Mouse (Mus musculus): ENCODE results near the gene Rnf7.
"Not testable (repeated sequence)": the region's sequence is repeated elsewhere in the genome, so short reads cannot be mapped to it uniquely, and the experiment has no call there.

Rnf7 gene

DNA sequence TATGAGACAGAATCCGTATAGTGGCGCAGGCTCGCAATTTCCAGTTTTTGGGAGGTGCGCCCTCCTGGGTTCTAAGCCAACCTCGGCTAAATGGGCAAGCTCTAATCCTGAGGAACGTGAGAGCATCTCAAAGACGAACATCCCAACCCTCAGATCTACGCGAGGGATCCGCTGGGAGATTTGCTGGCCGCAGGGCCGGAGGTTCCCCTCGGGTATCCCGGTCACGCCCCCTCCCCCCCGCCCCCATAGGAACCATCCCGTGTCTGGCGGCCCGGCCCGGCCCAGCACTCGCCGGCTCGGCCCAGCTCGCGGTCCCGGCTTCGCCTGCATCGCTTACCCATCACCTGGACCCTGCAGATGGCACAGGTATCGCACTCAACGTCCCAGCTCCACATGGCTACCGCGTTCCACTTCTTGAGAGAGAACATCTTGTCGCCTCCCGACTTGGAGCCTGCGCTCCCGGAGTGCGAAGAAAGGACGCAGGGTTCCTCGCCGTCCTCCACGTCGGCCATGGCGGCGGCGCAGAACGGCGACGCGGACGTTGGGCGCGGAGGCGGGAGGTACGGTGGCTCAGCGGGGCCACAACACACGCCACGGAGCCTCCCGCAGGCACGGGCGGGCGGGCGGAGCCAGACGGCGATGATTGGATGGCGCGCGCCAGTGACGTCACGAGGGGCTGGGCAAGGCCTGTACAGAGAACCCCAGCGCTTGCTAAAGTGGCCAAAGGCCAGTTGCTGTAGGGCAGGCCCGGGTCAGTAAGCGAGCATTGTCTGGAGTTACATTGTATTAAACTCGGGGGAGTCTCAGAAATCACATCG is at the start of gene Rnf7:
Gene Rnf7 (minus strand): TSS at position 605 of the 818 bp plus-strand sequence.
- DNase-seq (ENCODE audit: low read depth, low spot score) = peak; percentile 89

DNA sequence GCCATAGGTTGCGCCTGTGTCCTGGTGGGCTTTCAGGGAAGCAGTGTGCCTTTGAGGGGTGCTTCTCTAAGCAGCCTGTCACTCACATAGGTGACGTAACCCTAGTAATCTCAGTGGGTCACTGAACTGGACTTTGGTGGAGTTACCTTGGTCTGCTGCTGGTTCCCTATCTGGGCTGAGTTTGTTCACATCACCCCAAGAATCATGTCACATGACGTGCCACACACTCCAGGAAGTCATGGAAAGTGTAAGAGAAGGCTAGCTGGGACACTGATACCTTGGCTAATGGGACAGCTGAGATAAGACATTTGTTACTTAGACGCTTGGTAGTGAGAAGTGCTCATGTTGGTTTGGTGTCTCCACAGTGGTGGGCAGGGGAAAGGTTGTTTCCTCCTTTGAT is 47.5 kb upstream of the Rnf7 start:
- no peak for DNase-seq (ENCODE audit: low read depth, low spot score)

DNA sequence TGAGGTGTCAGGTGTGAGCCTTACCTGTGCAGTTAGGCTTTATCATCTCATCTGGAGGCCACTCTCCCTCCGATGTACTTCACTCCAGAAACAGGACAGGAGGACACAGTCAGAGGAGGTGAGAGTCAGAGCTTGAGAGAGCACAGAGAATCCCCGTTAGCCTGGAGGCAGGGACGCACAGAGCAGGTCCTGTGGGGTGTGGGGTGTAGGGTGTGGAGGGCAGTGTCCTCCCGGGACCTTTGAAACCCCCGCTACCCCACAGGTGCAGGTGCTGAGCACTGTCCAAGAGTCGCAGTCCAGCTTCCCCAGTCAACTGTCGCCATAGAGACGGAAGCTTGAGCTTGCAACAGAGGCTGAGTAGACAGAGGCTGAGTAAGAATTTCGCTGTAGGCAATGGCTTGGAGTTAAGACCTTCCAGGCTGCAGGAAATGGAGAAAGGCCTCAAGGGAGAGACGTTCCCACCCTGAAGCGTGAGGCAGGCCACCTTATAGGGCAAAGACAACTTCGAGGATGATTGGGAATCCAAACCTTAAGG is 46.6 kb upstream of the Rnf7 start, which contains the start of gene Gm28729:
Gene Gm28729 (minus strand): TSS at position 293 of the 535 bp plus-strand sequence.
- no peak for DNase-seq (ENCODE audit: low read depth, low spot score)

DNA sequence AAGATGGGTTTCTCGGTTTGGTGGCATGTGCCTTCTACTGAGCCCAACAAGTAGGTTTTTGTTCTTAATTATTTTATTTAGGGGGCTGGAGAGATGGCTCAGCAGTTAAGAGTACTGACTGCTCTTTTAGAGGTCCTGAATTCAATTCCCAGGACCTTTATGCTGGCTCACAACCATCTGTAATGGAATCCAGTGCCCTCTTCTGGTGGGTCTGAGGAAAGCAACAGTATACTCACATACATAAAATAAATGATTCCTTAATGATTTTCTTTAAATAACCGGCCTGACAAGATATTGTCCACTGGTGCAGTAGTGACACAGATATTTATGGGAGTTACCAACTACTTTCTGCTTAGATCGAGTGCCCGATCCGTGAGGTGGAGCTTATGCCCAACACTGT is 44.7 kb upstream of the Rnf7 start:
- no peak for DNase-seq (ENCODE audit: low read depth, low spot score)

DNA sequence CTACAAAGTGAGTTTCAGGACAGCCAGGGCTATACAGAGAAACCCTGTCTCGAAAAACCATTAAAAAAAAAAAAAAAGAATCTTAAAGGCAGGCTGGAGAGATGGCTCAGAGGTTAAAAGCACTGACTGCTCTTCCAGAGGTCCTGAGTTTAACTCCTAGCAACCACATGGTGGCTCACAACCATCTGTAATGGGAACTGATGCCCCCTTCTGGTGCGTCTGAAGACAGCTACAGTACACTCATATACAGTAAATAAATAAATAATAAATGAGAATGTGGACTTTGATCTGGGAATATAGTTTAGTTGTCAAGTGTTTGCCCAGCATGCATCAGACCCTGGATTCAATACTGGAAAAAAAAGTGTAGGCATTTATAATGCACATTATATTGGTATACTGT is 43.1 kb upstream of the Rnf7 start:
- DNase-seq (ENCODE audit: low read depth, low spot score) = not testable (repeated sequence)

DNA sequence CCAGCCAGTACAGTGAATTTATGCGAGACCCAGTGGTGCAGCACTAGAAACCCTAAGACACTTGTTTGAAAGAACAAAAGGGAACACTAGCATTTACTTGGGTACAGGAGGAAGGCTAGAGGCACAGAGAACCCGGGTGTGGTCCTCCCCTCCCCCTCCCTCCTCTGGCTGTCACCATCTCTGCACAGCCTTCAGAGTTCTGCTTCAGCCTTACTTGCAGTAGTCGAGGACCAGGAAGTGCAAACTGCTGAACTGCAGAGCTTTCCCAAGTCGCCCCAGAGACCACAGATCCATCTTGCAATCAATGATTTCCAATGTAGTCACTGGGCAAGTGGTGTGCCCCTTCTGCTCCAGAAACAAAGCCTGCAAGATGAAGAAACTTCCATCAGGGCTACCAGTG is 39.0 kb upstream of the Rnf7 start:
- DNase-seq (ENCODE audit: low read depth, low spot score) = no peak

DNA sequence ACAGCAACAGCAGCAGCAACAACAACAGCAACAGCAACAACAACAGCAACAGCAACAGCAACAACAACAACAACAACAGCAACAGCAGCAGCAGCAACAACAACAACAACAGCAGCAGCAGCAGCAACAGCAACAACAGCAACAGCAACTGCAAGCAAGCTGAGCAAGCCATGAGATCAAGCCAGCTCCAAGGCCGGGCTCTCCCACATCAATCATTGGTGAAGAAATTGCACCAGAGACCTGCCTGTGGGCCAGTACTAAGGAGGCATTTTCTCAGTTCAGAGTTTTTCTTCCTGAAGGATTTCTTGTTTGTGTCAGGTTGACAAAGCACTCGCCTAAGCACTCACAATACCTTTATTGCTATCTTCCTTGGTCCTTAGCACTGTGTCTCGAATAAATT is 38.3 kb upstream of the Rnf7 start:
- no peak for DNase-seq (ENCODE audit: low read depth, low spot score)

DNA sequence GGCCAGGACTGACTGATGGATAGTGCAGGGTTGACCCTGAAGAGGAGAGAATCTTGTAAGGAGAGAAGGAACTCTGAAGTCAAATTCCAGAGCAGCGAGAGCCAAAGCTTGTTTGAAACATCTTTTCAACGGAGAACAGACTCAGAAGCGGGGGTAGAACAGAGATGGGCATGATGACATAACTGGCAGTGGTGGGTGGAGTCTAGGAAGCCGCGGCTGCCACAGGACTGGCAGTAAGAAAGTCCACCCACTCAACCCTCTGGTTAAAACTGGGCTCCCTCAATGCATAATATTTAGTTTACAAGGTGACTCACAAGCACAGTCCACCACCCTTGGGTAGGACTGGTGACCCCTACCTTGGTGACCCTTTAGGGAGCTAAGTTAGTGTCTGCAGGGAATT is 37.3 kb upstream of the Rnf7 start:
- no peak for DNase-seq (ENCODE audit: low read depth, low spot score)

DNA sequence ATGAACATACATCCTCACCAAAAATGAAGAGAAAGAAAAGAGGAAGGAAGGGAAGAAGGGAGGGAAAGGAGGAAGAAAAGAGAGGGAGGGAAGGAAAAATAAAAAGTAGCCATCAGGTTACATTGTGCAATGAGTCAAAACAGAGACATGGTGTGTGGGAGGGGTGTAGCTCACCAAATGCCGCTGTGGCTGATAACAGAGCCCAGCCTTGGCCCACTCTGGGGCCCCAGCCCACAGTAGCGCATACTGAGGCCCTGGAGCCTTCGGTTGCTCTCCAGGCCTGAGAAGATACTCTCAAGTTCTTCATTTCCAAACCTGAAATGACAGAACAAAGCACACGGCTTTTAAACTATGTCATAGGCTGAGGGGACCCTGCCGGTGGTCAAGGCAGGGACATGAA is 35.8 kb upstream of the Rnf7 start:
- no peak for DNase-seq (ENCODE audit: low read depth, low spot score)

DNA sequence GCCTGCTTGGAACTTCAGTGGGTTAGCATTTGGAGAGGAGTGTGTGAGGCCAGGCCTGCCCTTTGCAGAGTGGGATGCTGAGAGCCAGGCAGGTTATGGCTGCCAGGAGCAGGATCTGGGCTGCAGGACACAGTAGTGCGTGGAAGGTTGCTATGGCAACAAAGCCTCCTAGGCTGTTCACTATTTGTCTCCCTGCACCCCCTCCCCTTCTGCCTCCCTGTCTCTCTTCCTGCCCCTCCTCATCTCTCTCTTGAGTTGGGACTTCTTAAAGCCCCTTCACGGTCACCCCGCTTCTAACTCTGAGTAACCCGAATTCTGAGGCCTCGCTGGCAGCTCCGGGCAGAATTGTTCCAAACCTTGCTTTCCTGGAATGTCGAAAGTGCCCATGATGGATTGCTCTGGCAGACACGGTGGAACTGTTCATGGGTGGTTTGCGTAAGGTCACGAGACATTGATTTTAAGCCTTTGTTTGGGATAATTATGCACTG is 27.6 kb upstream of the Rnf7 start:
- DNase-seq (ENCODE audit: low read depth, low spot score) = peak; percentile 29

DNA sequence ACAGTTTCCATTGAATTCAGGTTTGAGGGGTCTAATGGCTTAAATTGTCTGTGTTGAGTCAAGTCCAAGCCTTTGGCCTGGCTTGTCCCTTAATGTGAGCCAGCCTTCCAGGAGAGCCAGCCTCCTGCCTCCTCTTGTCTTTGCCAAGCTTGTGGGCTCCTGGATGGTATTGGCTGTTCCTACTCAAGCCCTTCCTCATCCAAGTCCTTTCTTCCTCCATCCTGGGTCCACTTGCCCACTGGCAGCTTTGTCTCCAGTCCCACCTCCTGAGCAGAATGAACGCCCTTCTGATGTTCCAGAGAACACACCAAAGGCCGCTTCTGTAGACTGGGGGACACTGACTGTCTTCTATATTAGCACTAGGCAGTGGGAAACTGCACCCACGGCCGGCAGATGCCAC is 26.7 kb upstream of the Rnf7 start:
- DNase-seq (ENCODE audit: low read depth, low spot score) = no peak

DNA sequence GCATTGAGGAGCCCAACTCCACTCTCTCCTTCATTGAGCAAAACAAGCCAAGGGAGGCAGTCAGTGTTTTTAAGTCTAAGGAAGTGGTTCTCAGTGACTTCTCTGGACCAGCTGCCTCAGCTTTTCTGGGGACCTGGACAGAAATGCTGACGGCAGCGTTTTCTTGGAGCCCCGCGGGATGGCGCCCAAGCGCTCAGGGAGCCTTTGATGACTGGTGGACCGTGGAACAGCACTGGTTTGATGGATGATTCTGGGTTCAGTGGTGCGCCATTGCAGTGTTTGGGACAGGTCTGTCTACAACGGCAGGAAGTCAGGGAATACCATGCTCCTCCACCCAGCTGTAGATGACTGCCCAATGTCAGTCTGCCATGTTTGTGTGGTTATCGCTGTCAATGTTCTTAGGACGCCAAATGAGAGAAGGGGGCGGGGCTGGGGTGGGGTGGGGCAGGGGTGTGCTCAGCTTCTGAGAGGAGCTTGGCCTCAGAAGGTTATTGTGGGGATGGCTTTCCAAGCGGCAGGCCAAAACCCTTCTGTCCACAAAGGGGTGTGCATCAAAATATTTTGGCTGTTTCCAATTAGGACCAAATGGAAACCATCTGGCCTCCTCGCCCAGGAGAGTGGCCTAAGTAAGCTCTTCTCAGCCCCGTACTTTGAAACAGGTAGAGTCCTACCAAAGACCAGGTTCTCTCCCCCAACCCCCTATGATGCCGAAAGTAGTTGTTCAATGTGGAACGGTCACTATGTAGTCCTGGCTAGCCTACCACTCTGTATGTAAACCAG is 25.8 kb upstream of the Rnf7 start:
- no peak for DNase-seq (ENCODE audit: low read depth, low spot score)

DNA sequence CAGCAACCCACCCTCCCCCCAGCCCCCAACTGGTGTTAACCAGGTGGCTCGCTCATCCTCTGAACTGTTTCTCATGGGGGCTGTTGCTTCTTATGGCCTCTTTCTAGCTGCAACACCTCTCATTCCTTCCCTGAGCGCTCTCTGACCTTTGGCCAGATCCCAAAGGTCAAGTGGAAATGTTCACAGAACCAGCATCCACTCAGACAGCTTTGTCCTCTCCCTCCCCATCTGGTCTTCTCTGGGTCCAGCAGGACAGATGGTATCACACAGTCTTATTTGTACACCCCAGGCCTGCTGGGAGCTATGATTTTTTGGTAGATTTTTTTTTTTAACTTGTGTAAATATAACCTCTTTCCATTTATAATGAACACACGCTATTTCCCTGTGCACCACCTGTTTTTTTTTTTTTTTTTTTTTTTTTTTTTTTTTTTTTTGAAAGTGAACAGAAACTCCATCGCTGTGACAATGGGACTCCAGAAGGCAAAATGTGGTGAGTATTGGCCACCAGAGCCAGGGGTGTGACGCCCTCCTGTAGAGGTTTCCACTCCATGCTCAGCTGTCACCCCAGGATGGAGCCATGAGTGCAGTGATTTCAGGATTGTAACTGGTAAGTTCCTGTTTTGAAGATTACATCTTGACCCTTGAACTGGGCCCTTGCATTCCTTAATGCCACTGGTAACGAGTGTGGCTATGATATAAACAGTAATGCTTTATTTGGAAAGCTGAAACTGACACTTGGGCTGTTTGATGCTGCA is 24.6 kb upstream of the Rnf7 start:
- no peak for DNase-seq (ENCODE audit: low read depth, low spot score)

DNA sequence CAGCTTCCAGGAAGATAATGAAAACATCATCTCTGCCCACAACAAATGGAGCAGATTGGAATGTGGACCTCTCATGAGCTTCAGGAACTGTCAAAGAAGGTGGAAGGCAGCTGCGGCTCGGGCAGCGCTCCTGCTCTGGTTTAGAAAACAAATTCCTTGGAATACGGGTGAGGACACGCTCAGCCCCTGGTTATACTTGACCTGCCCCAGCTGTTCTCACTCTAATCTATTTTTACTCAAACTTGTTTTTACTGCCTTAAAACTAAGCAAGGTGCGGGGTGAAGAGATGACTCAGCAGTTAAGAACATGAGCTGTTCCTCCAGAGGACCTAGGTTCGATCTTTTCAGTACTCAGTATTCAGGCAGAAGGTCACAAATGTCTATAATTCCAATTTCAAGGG is 22.7 kb upstream of the Rnf7 start:
- DNase-seq (ENCODE audit: low read depth, low spot score) = no peak

DNA sequence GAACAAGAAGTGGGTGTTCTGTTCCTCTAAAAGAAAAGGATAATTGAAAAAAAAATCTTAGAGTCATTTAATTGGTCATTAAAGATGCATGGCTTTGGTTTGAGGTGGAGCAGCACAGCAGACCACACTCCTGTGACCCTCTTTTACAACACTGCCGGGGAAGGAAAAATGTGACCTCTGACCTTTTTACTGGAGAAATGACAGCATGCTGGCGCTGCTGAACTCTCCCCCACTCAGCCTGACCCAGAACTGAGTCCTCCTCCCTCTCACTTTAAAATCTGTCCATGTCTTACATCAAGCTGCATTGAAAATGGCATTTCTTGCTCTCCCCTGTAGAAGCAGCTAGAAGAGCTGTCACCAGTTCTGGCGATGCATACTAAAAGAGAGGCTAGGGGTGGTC is 14.7 kb upstream of the Rnf7 start:
- no peak for DNase-seq (ENCODE audit: low read depth, low spot score)

DNA sequence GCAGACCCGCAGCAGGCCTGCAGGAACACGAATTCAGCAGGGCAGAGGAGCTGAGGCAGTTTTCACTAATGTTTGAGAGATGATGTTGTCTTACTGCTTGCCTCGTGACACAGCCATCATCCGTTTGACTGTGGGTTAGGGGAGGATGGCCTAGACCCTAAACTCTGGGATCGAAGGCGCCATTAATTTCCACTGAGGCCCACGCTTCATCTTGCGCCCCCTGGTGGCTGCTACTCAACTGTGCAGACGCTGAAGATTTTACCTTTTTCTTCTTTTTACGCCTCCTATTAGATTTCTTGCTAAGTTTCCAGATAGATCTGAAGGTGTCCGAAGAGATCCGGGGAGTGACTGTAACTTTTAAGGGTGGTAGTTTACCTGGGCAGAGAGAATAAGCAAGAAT is 13.3 kb upstream of the Rnf7 start:
- DNase-seq (ENCODE audit: low read depth, low spot score) = peak; percentile 59

DNA sequence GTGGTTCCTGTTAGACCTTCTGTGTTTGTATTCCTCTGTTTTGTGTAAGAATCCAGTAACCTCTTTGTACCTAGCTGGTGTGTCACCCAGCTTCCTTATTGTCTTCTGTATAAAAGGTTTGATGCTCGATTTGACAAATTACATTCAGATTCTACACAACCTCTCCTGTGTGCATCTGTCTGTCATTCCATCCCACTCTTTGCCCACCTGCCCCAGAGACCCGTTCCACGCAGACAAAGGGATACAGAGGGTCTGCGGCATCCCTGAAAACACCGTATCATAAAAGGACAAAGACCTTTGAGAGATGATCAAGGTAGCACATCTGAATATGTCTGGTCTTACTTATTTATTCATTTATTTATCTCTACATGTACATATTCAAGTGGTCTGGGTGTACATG is 9.4 kb upstream of the Rnf7 start:
- not testable (repeated sequence) for DNase-seq (ENCODE audit: low read depth, low spot score)

DNA sequence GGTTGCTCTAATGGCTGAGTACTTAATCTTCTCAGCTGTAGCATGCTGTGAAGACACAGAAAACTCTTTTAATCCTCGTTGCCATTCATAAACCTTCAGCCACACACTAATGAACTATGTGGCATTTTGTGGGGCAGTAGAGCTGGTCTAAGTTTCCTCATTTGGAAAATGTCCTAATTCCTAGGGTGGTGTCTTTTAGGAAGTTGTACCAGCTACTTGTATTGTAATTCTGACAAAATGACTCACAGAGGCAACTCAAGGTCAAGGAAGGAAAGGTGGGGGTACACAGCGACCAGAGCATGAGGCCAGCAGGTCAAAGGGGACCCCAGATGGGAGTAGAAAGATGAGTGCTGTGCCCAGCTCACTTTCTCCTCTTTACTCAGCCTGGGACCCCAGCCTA is 5.2 kb upstream of the Rnf7 start:
- no peak for DNase-seq (ENCODE audit: low read depth, low spot score)

DNA sequence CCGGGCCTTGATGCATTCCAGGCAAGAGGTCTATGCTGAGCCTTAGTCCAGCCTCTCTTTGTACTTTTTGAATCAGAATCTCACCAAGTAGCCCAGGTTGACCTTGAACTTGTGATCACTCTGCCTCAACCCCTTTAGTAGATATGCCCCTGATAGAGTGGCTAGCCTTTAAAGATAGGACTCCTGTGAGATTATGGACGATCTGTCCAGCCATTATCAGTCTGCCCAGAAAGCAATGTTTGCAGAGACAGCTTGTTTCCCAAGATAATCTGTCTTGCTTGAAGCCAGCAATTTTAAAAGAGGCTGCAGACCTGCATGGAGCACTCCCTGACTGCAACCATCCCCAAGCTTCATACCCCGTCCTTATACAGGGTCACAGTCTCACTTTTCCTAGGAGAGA is 4.6 kb upstream of the Rnf7 start:
- DNase-seq (ENCODE audit: low read depth, low spot score) = no peak

DNA sequence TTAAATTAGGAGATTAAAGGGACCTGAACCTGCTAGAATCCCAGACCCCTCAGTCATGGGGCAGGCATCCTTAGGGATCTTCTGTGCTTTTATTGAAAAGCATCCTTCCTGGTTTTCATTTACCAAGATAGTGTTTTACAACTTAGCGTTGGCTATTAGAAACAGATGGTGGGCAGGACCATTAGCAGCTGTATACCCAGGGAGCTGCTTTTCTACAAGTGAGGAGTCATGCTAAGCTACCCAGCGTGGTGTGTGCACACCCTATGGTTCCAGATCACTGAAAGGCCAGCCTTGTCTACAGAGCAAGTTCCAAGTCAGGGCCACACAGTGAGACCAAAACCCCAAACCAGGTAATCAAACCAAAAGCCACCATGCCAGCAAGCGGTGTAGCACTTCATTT is 6.1 kb downstream of the Rnf7 start:
- no peak for DNase-seq (ENCODE audit: low read depth, low spot score)

DNA sequence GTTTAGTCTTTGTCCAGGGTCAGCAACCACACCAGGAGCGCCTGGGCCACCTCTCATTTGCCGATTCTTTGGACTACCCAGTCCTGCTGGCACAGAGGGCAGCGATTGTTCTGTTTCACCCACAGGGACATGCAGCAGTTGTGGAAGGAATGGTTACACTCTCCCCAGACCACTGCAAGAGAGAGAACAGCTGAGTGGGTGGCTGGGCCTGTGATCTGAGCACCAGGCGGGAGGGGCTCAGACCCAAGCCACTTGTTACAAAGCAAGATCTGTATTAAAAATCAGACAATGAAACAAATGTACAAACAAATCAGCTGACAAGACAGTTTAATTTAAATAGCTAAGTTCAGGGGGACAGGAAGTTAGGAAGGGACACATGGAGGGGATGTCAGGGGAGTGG is 6.8 kb downstream of the Rnf7 start:
- DNase-seq (ENCODE audit: low read depth, low spot score) = not testable (repeated sequence)
